Mouse (Mus musculus): ENCODE measurements at regions not wholly inside any gene's neighbourhood (a gene's known extent, or its start where the extent isn't known, plus 50 kb on each side); places are given as distances from the start of the nearest gene placed in this dataset.

DNA sequence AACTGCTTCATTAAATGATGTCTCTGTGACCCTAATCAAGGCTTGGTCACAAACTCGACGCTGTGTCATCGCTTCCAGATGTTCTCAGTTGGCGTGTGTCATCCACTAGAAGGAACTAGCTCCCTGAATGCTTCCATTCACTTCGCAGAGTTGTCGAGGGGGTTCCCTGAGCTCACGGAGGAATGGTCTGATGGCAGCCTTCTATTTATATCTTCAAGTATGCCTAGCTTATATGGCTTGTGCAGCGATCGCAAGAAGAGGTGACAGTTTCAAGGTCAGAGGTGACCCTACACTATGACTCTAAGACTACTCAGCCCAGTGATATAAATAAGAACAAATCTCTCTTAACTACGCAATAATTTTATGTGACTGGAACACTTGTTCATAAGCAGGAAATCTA lies 126.3 kb downstream of the Nr4a2 start:
- Histone ChIP-seq H3K27ac (replicated peaks; ENCODE audit: low read depth, low read length) (no peak overlapping the region), H3K27me3 (ENCODE audit: control insufficient read depth, insufficient read depth, low read length) (no peaks in the 10 kb centered on the region), H3K36me3 (replicated peaks; ENCODE audit: control insufficient read depth, insufficient read depth, low read depth, low read length) (no peaks in the 10 kb centered on the region), H3K9ac (replicated peaks; ENCODE audit: low read length) (no peak overlapping the region), H3K4me1 (ENCODE audit: control insufficient read depth, insufficient read depth, low read length) (no peaks in the 10 kb centered on the region), H3K9me3 (replicated peaks; ENCODE audit: control insufficient read depth, low read length) (no peaks in the 10 kb centered on the region), H3K4me3 (ENCODE audit: low read depth, low read length) (no peak overlapping the region), H3K4me2 (ENCODE audit: low read depth, low read length) (no peak overlapping the region)
- 27% methylated on average over 10 of the region's 10 CpGs for WGBS
- DNase-seq (ENCODE audit: low spot score), result peak; percentile 8
- no peak for ATAC-seq (replicated peaks; ENCODE audit: insufficient number of reproducible peaks, low FRiP score, low TSS enrichment, low read depth)

DNA sequence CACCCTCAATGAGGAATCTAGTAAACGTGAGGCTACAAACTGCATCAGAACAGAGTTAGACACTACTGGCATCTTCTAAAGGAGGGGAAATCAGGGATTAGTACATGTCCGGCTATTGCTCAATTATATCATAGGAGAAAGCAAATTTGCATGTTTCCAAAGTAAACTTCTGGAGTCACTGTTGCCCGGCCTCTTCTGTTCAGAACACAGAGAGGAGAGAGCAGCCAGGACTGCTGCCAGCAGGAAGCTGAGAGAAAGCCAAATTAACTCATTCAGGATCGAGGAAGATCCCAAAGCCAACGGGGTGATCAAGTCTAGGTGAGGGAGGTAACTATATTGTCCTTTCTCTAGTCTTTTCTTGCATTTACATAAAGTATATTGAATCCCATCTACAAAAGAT lies 131.0 kb downstream of the Nr4a2 start:
- DNase-seq (ENCODE audit: low spot score) (no peak), ATAC-seq (replicated peaks; ENCODE audit: insufficient number of reproducible peaks, low FRiP score, low TSS enrichment, low read depth) (no peak)
- H3K27ac ChIP-seq (replicated peaks; ENCODE audit: low read depth, low read length), result no peak overlapping the region
- H3K4me2 ChIP-seq (ENCODE audit: low read depth, low read length), result no peak overlapping the region
- no peaks in the 10 kb centered on the region for H3K36me3 ChIP-seq (replicated peaks; ENCODE audit: control insufficient read depth, insufficient read depth, low read depth, low read length)
- H3K9me3 ChIP-seq (replicated peaks; ENCODE audit: control insufficient read depth, low read length), result no peaks in the 10 kb centered on the region
- H3K4me3 ChIP-seq (ENCODE audit: low read depth, low read length), result no peak overlapping the region
- WGBS, result 81% methylated on average over 5 of the region's 5 CpGs
- no peaks in the 10 kb centered on the region for H3K4me1 ChIP-seq (ENCODE audit: control insufficient read depth, insufficient read depth, low read length)
- no peaks in the 10 kb centered on the region for H3K27me3 ChIP-seq (ENCODE audit: control insufficient read depth, insufficient read depth, low read length)
- no peak overlapping the region for H3K9ac ChIP-seq (replicated peaks; ENCODE audit: low read length)

- Histone ChIP-seq H3K27ac (replicated peaks; ENCODE audit: low read depth, low read length) (no peak overlapping the region), H3K36me3 (replicated peaks; ENCODE audit: control insufficient read depth, insufficient read depth, low read depth, low read length) (no peaks in the 10 kb centered on the region), H3K9ac (replicated peaks; ENCODE audit: low read length) (no peak overlapping the region), H3K9me3 (replicated peaks; ENCODE audit: control insufficient read depth, low read length) (no peaks in the 10 kb centered on the region), H3K4me1 (ENCODE audit: control insufficient read depth, insufficient read depth, low read length) (no peaks in the 10 kb centered on the region), H3K4me2 (ENCODE audit: low read depth, low read length) (no peak overlapping the region), H3K4me3 (ENCODE audit: low read depth, low read length) (no peak overlapping the region), H3K27me3 (ENCODE audit: control insufficient read depth, insufficient read depth, low read length) (no peaks in the 10 kb centered on the region)
- no peak for ATAC-seq (replicated peaks; ENCODE audit: insufficient number of reproducible peaks, low FRiP score, low TSS enrichment, low read depth)
- 77% methylated on average over 3 of the region's 3 CpGs for WGBS
- no peak for DNase-seq (ENCODE audit: low spot score)
Observed at GRCm38 (mm10) chr2:56991821-56992220, 132.0 kb downstream of the Nr4a2 start.

DNA sequence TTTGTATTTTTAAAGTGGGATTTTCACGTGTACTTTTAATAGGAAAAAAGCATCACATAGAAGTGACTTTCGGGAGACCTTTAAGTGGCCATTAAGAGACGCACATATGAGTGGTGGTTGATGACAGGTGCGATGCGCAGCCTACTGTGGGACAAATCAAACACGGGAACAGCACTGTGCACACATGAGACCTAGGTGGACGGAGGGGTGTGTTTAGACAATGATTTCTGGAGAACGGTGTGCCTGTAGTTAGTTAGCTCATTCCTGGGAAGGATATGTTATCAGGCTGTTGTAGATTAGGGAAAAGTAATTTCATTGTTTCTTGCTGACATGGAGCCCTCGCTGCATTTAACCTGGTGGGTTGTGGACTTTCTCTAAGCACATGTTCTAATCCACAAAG lies 133.0 kb downstream of the Nr4a2 start:
- H3K36me3 ChIP-seq (replicated peaks; ENCODE audit: control insufficient read depth, insufficient read depth, low read depth, low read length), result no peaks in the 10 kb centered on the region
- 87% methylated on average over 9 of the region's 9 CpGs for WGBS
- no peaks in the 10 kb centered on the region for H3K4me1 ChIP-seq (ENCODE audit: control insufficient read depth, insufficient read depth, low read length)
- H3K9me3 ChIP-seq (replicated peaks; ENCODE audit: control insufficient read depth, low read length), result no peaks in the 10 kb centered on the region
- no peak overlapping the region for H3K9ac ChIP-seq (replicated peaks; ENCODE audit: low read length)
- DNase-seq (ENCODE audit: low spot score), result no peak
- no peak overlapping the region for H3K27ac ChIP-seq (replicated peaks; ENCODE audit: low read depth, low read length)
- ATAC-seq (replicated peaks; ENCODE audit: insufficient number of reproducible peaks, low FRiP score, low TSS enrichment, low read depth), result no peak
- H3K4me2 ChIP-seq (ENCODE audit: low read depth, low read length), result no peak overlapping the region
- H3K27me3 ChIP-seq (ENCODE audit: control insufficient read depth, insufficient read depth, low read length), result no peaks in the 10 kb centered on the region
- H3K4me3 ChIP-seq (ENCODE audit: low read depth, low read length), result no peak overlapping the region

GRCm38 (mm10) chr2:56983167-56983566 lies 140.6 kb downstream of the Nr4a2 start:
- WGBS, result 71% methylated on average over 4 of the region's 4 CpGs
- H3K27ac ChIP-seq (replicated peaks; ENCODE audit: low read depth, low read length), result no peak overlapping the region
- no peaks in the 10 kb centered on the region for H3K9me3 ChIP-seq (replicated peaks; ENCODE audit: control insufficient read depth, low read length)
- no peak for ATAC-seq (replicated peaks; ENCODE audit: insufficient number of reproducible peaks, low FRiP score, low TSS enrichment, low read depth)
- H3K4me3 ChIP-seq (ENCODE audit: low read depth, low read length), result no peak overlapping the region
- H3K36me3 ChIP-seq (replicated peaks; ENCODE audit: control insufficient read depth, insufficient read depth, low read depth, low read length), result no peaks in the 10 kb centered on the region
- H3K4me1 ChIP-seq (ENCODE audit: control insufficient read depth, insufficient read depth, low read length), result no peaks in the 10 kb centered on the region
- H3K9ac ChIP-seq (replicated peaks; ENCODE audit: low read length), result no peak overlapping the region
- H3K27me3 ChIP-seq (ENCODE audit: control insufficient read depth, insufficient read depth, low read length), result no peaks in the 10 kb centered on the region
- H3K4me2 ChIP-seq (ENCODE audit: low read depth, low read length), result no peak overlapping the region
- DNase-seq (ENCODE audit: low spot score), result peak; percentile 11

GRCm38 (mm10) chr2:56980601-56981000 lies 143.2 kb downstream of the Nr4a2 start:
- ATAC-seq (replicated peaks; ENCODE audit: insufficient number of reproducible peaks, low FRiP score, low TSS enrichment, low read depth) (no peak), DNase-seq (ENCODE audit: low spot score) (no peak)
- H3K9ac ChIP-seq (replicated peaks; ENCODE audit: low read length), result no peak overlapping the region
- no peaks in the 10 kb centered on the region for H3K27me3 ChIP-seq (ENCODE audit: control insufficient read depth, insufficient read depth, low read length)
- H3K27ac ChIP-seq (replicated peaks; ENCODE audit: low read depth, low read length), result no peak overlapping the region
- no peak overlapping the region for H3K4me2 ChIP-seq (ENCODE audit: low read depth, low read length)
- no peaks in the 10 kb centered on the region for H3K9me3 ChIP-seq (replicated peaks; ENCODE audit: control insufficient read depth, low read length)
- H3K4me3 ChIP-seq (ENCODE audit: low read depth, low read length), result no peak overlapping the region
- H3K36me3 ChIP-seq (replicated peaks; ENCODE audit: control insufficient read depth, insufficient read depth, low read depth, low read length), result no peaks in the 10 kb centered on the region
- no peaks in the 10 kb centered on the region for H3K4me1 ChIP-seq (ENCODE audit: control insufficient read depth, insufficient read depth, low read length)

GRCm38 (mm10) chr2:56975680-56976079 lies 148.1 kb downstream of the Nr4a2 start:
- no peaks in the 10 kb centered on the region for H3K9me3 ChIP-seq (replicated peaks; ENCODE audit: control insufficient read depth, low read length)
- H3K36me3 ChIP-seq (replicated peaks; ENCODE audit: control insufficient read depth, insufficient read depth, low read depth, low read length), result no peaks in the 10 kb centered on the region
- DNase-seq (ENCODE audit: low spot score) (no peak), ATAC-seq (replicated peaks; ENCODE audit: insufficient number of reproducible peaks, low FRiP score, low TSS enrichment, low read depth) (no peak)
- no peak overlapping the region for H3K4me3 ChIP-seq (ENCODE audit: low read depth, low read length)
- no peak overlapping the region for H3K4me2 ChIP-seq (ENCODE audit: low read depth, low read length)
- no peaks in the 10 kb centered on the region for H3K27me3 ChIP-seq (ENCODE audit: control insufficient read depth, insufficient read depth, low read length)
- H3K9ac ChIP-seq (replicated peaks; ENCODE audit: low read length), result no peak overlapping the region
- H3K27ac ChIP-seq (replicated peaks; ENCODE audit: low read depth, low read length), result no peak overlapping the region
- WGBS, result 85% methylated on average over 1 of the region's 1 CpGs
- H3K4me1 ChIP-seq (ENCODE audit: control insufficient read depth, insufficient read depth, low read length), result no peaks in the 10 kb centered on the region

DNA sequence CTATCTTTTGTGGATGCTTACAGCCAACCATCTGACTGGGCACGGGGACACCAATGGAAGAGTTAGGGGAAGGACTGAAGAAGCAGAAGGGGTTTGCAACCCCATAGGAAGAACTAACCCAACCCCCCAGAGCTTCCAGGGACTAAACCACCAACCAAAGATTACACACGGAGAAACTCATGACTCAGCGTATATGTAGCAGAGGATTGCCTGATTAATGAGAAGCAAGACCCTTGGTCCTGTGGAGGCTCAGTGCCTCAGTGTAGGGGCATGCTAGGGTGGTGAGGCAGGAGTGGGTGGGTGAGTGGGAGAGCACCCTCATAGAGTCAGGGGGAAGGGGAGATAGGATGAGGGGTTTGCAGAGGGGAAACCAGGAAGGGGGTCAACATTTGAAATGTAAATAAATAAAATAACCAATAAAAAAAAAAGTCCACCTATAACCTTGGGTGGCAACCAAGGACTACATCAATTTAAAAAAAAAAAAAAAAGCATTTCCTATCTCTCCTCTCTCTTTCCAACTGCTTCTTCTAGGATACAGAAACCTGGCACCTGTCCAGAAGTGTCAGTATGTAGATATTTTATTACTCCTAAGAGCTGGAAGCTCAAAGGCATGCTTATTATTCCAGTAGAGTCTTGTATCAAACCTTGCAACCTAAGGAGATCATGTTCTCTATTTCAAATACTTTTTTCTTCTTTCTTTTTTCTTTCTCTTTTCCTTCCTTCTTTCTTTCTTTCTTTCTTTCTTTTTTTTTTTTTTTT lies 159.7 kb downstream of the Nr4a2 start:
- Histone ChIP-seq H3K36me3 (replicated peaks; ENCODE audit: control insufficient read depth, insufficient read depth, low read depth, low read length) (no peaks in the 10 kb centered on the region), H3K4me3 (ENCODE audit: low read depth, low read length) (no peak overlapping the region), H3K27me3 (ENCODE audit: control insufficient read depth, insufficient read depth, low read length) (no peaks in the 10 kb centered on the region), H3K27ac (replicated peaks; ENCODE audit: low read depth, low read length) (no peak overlapping the region), H3K4me2 (ENCODE audit: low read depth, low read length) (no peak overlapping the region), H3K9me3 (replicated peaks; ENCODE audit: control insufficient read depth, low read length) (no peaks in the 10 kb centered on the region), H3K9ac (replicated peaks; ENCODE audit: low read length) (no peak overlapping the region), H3K4me1 (ENCODE audit: control insufficient read depth, insufficient read depth, low read length) (no peaks in the 10 kb centered on the region)
- DNase-seq (ENCODE audit: low spot score) (no peak), ATAC-seq (replicated peaks; ENCODE audit: insufficient number of reproducible peaks, low FRiP score, low TSS enrichment, low read depth) (no peak)
- 87% methylated on average over 3 of the region's 3 CpGs for WGBS
